Mouse (Mus musculus) hindbrain, embryonic 15.5 days (tissue): ENCODE data around the gene Son. TPM values are rescaled to one million over a fixed set of nuclear protein-coding genes. Genes with fewer than 3 reads are reported as not detected.
A peak's percentile ranks its signal among the peaks of the same experiment; 100 is the strongest.
"Not testable (repeated sequence)": the region's sequence is repeated elsewhere in the genome, so short reads cannot be mapped to it uniquely, and the experiment has no call there.

Experiments
- ATAC-seq: fragments of 200-750 bp; cut with Nextera tagmentation; 2 replicates; pipeline ENCODE4 v1.8.0; 2017; ENCODE audit warnings: low read depth, moderate number of reproducible peaks, moderate TSS enrichment; ENCODE audit not compliant: low FRiP score
- H3K27ac ChIP-seq: fragments of 300-500 bp; sonication (generic); replicated peaks from 2 replicates; pipeline ENCODE4 v1.5.1; 2015; ENCODE audit warnings: mild to moderate bottlenecking, inconsistent platforms
- H3K27me3 ChIP-seq: fragments of 300-500 bp; sonication (generic); 2 replicates; pipeline ENCODE4 v1.6.1; 2015; ENCODE audit warnings: control low read depth, inconsistent platforms
- H3K36me3 ChIP-seq: fragments of 300-500 bp; sonication (generic); 2 replicates; pipeline ENCODE4 v1.6.1; 2015; ENCODE audit warnings: control low read depth, inconsistent platforms
- H3K4me1 ChIP-seq: fragments of 300-500 bp; sonication (generic); replicated peaks from 2 replicates; pipeline ENCODE4 v1.6.1; 2015; ENCODE audit warnings: control low read depth, inconsistent platforms
- H3K4me2 ChIP-seq: fragments of 300-500 bp; sonication (generic); 2 replicates; pipeline ENCODE4 v1.6.1; 2015; ENCODE audit warnings: moderate library complexity, mild to moderate bottlenecking, inconsistent platforms
- H3K4me3 ChIP-seq: fragments of 300-500 bp; sonication (generic); 2 replicates; pipeline ENCODE4 v1.5.1; 2015; ENCODE audit warnings: mild to moderate bottlenecking, inconsistent platforms
- H3K9ac ChIP-seq: fragments of 300-500 bp; sonication (generic); 2 replicates; pipeline ENCODE4 v1.6.1; 2015; ENCODE audit warnings: inconsistent platforms
- H3K9me3 ChIP-seq: fragments of 300-500 bp; sonication (generic); 2 replicates; pipeline ENCODE4 v1.6.1; 2016; ENCODE audit warnings: control low read depth, inconsistent platforms
- WGBS: fragments of 180-500 bp; shearing (Covaris S2); methylation state at CpG from one replicate; pipeline ENCODE4 v1.1.7; 2015; 5-methylcytosine and 5-hydroxymethylcytosine counted together
- polyA plus RNA-seq: library from polyadenylated mRNA; unstranded; fragments of >200 nt; fragmentation: Nextera tagmentation; extraction: Ambion mirVana; gene quantifications from 2 replicates; pipeline ENCODE4 v1.2.1, GENCODE M21; 2015

Gene Son
- polyA plus RNA-seq, 1 experiment from 2014 or later: 110 TPM

DNA sequence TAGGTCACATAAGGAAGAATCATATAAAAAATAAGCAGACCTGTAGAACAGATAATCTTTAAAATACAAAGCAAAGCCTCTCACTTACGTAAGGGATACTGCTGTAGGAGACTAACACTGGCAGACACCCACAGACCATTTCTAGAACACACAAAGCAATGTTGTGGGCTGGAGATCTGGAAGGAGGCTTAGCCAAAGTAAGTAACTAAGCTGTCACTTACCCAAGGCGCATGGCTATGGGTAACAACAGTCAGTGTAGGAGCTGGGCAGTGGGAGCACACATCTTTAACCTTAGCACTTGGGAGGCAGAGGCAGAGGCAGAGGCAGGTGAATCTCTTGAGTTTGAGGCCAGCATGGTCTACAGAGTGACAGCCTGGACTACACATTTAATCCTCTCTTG, 7.7 kb upstream of the Son start:
- Histone ChIP-seq H3K4me3 (no peak overlapping the region), H3K9me3 (no peaks in the 10 kb centered on the region), H3K4me2 (no peak overlapping the region), H3K27me3 (no peaks in the 10 kb centered on the region), H3K4me1 (no peaks in the 10 kb centered on the region), H3K9ac (no peak overlapping the region), H3K27ac (no peak overlapping the region), H3K36me3 (peaks cover 66% of the 10 kb centered on the region)
- no peak for ATAC-seq
- 94% methylated on average over 2 of the region's 2 CpGs for WGBS

DNA sequence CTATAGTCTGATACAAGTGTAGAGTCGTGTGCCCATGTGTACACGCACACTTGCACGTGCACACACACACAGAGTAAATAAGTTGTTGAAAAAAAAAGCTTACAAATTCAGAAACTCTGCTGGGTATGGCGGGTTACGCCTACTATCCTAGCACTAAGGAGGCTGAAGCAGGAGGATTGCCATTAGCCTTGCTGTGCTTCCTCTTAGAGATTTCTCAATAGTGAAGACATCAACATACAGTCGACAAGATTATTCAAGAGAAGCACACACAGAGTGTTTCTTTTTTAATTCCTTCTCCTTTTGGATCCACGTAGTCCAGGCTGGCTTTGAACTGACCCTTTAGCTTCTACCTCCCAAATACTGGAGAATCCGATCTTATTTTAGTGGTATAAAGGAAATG, 7.1 kb upstream of the Son start:
- Histone ChIP-seq H3K36me3 (peaks cover 62% of the 10 kb centered on the region), H3K4me1 (peaks cover 3% of the 10 kb centered on the region; the same call in 1 of the 2 replicates), H3K27ac (no peak overlapping the region), H3K9me3 (no peaks in the 10 kb centered on the region), H3K9ac (no peak overlapping the region), H3K27me3 (no peaks in the 10 kb centered on the region), H3K4me2 (no peak overlapping the region), H3K4me3 (no peak overlapping the region)
- 96% methylated on average over 8 of the region's 8 CpGs for WGBS
- no peak for ATAC-seq

DNA sequence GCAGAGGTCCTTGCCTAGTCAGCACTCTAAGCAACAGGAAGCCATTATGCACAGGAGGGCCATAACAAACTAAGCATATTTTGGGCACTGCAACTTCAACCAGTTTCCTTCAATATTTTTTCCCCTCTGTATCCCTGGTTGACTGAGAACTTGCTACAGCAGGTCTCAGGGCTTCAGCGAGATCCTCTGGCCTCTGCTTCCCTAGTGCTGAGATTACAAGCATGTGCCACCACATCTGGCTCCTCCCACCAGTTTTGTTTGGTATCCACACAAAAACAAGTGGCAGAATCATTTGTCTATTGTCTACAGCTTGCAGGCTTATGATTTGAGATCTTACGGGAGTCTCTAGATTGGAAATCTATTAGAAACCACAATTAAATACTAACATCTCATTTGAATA, 2.4 kb upstream of the Son start:
- Histone ChIP-seq H3K4me1 (peaks cover 18% of the 10 kb centered on the region), H3K4me2 (no peak overlapping the region), H3K9me3 (no peaks in the 10 kb centered on the region), H3K36me3 (peaks cover 26% of the 10 kb centered on the region), H3K27ac (no peak overlapping the region), H3K9ac (no peak overlapping the region), H3K27me3 (no peaks in the 10 kb centered on the region), H3K4me3 (no peak overlapping the region)
- whole genome bisulfite sequencing: 84% methylated on average over 2 of the region's 2 CpGs
- ATAC-seq: no peak

DNA sequence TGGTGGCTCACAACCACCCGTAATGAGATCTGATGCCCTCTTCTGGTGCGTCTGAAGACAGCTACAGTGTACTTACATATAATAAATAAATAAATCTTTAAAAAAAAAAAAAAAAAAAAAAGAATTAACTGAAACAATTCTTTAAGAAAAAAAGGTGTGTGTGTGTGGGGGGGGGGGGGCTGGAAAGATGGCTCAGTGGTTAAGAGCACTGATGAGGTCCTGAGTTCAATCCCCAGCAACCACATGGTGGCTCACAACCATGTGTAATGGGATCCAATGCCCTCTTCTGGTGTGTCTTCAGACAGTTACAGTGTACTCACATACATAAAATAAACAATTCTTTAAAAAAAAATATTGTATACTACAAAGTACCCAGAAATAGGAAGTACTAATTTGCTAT, 1.9 kb upstream of the Son start:
- not testable (repeated sequence) for H3K27me3 ChIP-seq, H3K9ac ChIP-seq, H3K27ac ChIP-seq, ATAC-seq, H3K4me3 ChIP-seq, H3K9me3 ChIP-seq, H3K4me2 ChIP-seq
- Histone ChIP-seq H3K4me1 (peaks cover 22% of the 10 kb centered on the region), H3K36me3 (peaks cover 21% of the 10 kb centered on the region)
- 75% methylated on average over 1 of the region's 2 CpGs for WGBS

DNA sequence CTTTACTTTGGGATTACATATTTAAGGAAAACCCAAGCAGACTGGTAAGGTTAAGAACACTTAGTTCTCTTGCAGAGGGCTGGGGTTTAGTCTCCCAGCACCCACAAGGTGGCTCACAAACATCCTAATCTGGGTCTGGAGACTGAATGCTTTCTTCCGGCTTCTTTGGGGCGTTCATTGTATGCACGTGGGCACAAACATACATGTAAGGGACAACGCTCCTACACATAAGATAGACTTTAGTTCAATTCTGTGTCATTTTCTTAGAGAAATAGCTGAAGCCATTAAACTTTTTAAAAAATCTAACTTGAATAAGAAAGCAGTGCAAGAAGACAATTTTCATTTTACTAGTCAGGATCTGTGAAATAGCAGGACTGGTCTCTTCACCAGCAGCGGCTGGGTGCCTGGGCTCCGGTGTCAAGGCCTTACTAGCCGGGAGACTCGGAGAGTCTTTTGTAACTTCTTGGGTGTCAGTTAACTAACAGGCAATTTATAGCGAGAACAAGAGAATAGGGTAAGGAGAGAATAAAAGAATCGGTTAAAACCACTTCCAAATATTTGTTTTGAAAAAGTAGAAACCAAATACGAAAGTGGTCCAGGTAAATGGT, 1.2 kb upstream of the Son start:
- ATAC-seq: no peak

DNA sequence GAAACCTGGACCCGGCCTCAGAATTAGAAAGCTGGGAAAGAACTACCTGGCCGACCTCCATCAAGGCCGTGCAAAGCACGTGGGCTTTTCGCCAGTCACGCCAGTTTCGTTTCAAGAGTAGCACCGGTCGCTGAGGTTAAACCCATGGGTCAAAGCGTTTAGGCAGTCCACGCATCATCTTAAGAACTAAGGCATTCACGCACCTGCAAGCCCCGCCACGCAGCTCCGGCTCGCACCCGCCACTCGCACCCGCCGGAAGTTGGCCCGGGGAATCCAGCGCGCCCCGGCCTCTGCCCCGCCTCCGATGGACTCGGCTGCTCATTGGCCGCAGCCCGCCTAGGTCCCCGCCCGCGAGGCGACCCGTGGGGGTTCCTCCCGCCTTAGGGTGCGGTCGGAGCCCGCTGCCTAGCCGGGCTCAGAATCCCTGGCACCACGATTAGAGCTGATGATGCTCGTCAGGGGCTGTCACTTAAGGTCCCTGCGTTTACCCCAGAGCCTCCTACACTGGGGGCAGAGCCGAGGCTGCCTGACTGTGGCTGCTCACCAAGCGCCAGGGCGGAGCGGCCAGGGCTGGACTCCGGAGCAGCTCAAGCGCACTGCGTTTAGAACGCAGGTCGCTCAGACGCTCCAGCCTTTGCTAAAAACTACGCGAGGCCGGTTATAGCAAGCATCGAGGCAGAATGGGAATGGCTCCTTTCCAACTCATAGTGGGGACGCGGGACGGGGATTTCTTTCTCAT, 456 bp upstream of the Son start, which contains the start of gene Gart:
Gene Gart, minus strand, starts transcription at position 272 of the 739 bp plus-strand sequence.
- Histone ChIP-seq H3K9ac (peak within 1 kb of the TSS; percentile 77), H3K4me3 (peak within 1 kb of the TSS; percentile 93), H3K27ac (peak within 1 kb of the TSS; percentile 98), H3K9me3 (no peaks in the 10 kb centered on the region), H3K4me1 (peaks cover 25% of the 10 kb centered on the region), H3K27me3 (no peaks in the 10 kb centered on the region), H3K36me3 (peaks cover 8% of the 10 kb centered on the region), H3K4me2 (peak within 1 kb of the TSS; percentile 79)
- peak; percentile 90 for ATAC-seq
- under 1% methylated on average over 59 of the region's 59 CpGs for WGBS

More for the DNA sequence above, 1.2 kb upstream of the Son start:
- Histone ChIP-seq H3K9ac (peak overlapping the region; percentile 77), H3K4me1 (peaks cover 25% of the 10 kb centered on the region), H3K9me3 (no peaks in the 10 kb centered on the region), H3K4me3 (peak overlapping the region; percentile 93), H3K4me2 (peak overlapping the region; percentile 79), H3K27ac (peak overlapping the region; percentile 98), H3K36me3 (peaks cover 15% of the 10 kb centered on the region), H3K27me3 (no peaks in the 10 kb centered on the region)
- WGBS: under 1% methylated on average over 11 of the region's 11 CpGs

DNA sequence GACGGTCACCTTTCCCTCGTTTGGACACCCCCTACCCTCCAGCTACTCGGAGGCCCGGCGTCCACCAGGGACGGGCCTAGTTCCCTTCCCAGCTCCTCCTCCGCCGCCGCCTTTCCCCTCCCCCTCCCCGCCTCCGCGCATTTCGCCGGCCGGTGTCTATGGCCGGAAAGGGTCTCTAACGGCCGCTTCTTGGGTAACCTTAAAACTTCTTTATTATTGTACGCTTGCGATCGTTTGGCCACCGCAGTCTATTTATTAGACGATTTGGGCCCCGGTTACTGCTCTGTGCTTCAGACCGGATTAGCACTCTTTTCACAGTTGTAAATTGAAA, 879 bp downstream of the Son start:
- peak; percentile 50 for ATAC-seq

DNA sequence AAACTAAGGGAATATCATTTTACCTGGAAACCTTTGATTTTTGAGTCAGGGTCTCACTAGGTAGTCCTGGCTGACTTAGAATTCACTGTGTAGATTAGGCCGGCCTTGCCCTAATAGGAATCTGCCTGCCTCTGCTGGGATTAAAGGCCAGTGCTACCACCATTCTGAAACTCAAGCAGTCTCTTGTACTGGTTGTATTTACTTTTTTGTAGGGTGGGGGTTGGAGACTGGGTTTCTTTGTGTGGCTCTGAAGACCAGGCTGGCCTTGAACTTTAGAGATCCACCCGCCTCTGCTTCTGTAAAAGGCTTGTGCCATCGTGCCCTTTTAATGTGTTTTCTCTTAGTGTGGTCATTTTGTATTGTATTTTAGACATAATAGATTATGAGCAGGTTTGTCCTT, 1.9 kb downstream of the Son start:
- 55% methylated on average over 3 of the region's 3 CpGs for WGBS
- Histone ChIP-seq H3K9ac (0 out of 2 replicates have a peak overlapping the region, but pooled peaks have one; percentile 22), H3K27ac (no peak overlapping the region), H3K36me3 (peaks cover 9% of the 10 kb centered on the region), H3K4me2 (peak overlapping the region; percentile 79), H3K9me3 (no peaks in the 10 kb centered on the region), H3K27me3 (no peaks in the 10 kb centered on the region), H3K4me3 (peak overlapping the region; percentile 93), H3K4me1 (peaks cover 29% of the 10 kb centered on the region)
- ATAC-seq: no peak

More for the DNA sequence above, 879 bp downstream of the Son start:
- H3K27me3 ChIP-seq: no peaks in the 10 kb centered on the region
- peak overlapping the region; percentile 79 for H3K4me2 ChIP-seq
- peaks cover 9% of the 10 kb centered on the region for H3K36me3 ChIP-seq
- H3K4me3 ChIP-seq: peak overlapping the region; percentile 93
- under 1% methylated on average over 25 of the region's 25 CpGs for WGBS
- peak overlapping the region; percentile 72 for H3K9ac ChIP-seq
- H3K9me3 ChIP-seq: no peaks in the 10 kb centered on the region
- peaks cover 29% of the 10 kb centered on the region for H3K4me1 ChIP-seq
- peak overlapping the region; percentile 98 for H3K27ac ChIP-seq

DNA sequence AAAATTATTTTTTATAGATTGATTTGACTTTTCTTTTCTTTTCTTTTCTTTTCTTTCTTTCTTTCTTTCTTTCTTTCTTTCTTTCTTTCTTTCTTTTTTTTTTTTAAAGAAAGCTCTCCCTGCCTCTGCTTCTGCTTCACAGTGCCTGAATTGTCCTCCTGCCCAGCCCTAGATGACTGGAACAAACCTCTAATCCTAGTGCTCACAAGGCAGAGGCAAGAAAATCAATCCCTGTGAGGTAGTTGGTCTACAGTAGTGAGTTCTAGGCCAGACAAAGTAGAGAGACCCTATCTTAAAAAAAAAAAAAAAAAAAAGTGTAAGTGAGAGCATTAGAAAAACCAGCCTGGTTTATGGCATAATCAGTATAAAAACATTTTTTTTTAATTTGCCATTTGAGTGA, 2.5 kb downstream of the Son start:
- peaks cover 11% of the 10 kb centered on the region for H3K36me3 ChIP-seq
- ATAC-seq: no peak
- H3K27me3 ChIP-seq: no peaks in the 10 kb centered on the region
- H3K27ac ChIP-seq: no peak overlapping the region
- peaks cover 27% of the 10 kb centered on the region for H3K4me1 ChIP-seq
- H3K9me3 ChIP-seq: no peaks in the 10 kb centered on the region
- no peak overlapping the region for H3K9ac ChIP-seq
- H3K4me2 ChIP-seq: peak overlapping the region; percentile 38
- no peak overlapping the region for H3K4me3 ChIP-seq

DNA sequence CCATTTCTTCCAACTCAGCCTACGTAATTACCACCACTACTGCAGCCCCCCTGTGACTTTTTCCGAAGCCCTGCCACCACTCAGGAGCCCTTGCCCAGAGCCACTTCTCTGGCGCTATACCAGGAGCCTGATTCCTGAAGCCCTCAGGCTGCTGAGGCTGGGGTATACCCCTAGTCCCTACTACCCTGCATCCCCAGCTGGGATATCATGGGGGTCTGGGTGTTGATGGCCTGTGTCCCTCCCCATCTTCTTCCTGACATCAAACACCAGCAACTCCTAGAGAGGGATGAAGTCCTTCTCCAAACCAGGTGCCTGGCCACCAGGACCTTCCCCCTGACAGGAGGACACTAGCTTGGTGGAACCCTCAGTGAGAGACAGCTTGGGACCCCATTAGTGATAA, 4.9 kb downstream of the Son start:
- peaks cover 35% of the 10 kb centered on the region for H3K36me3 ChIP-seq
- H3K9ac ChIP-seq: no peak overlapping the region
- no peak overlapping the region for H3K4me3 ChIP-seq
- no peak overlapping the region for H3K4me2 ChIP-seq
- WGBS: 91% methylated on average over 3 of the region's 3 CpGs
- H3K9me3 ChIP-seq: no peaks in the 10 kb centered on the region
- H3K4me1 ChIP-seq: peaks cover 19% of the 10 kb centered on the region
- ATAC-seq: no peak
- H3K27me3 ChIP-seq: no peaks in the 10 kb centered on the region
- no peak overlapping the region for H3K27ac ChIP-seq

DNA sequence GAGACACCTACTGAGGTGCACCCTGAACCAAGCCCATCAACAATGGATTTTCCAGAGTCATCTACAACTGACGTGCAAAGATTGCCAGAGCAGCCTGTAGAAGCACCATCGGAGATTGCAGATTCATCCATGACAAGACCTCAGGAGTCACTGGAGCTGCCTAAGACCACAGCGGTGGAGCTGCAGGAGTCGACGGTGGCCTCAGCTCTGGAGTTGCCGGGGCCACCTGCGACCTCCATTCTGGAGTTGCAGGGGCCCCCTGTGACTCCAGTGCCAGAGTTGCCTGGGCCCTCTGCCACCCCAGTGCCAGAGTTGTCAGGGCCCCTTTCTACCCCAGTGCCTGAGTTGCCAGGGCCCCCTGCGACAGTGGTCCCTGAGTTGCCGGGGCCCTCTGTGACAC, 8.0 kb downstream of the Son start:
- H3K4me3 ChIP-seq: no peak overlapping the region
- WGBS: 94% methylated on average over 9 of the region's 9 CpGs
- peaks cover 7% of the 10 kb centered on the region for H3K4me1 ChIP-seq
- H3K27ac ChIP-seq: no peak overlapping the region
- no peak overlapping the region for H3K4me2 ChIP-seq
- no peaks in the 10 kb centered on the region for H3K27me3 ChIP-seq
- no peaks in the 10 kb centered on the region for H3K9me3 ChIP-seq
- no peak for ATAC-seq
- peaks cover 66% of the 10 kb centered on the region for H3K36me3 ChIP-seq
- no peak overlapping the region for H3K9ac ChIP-seq

DNA sequence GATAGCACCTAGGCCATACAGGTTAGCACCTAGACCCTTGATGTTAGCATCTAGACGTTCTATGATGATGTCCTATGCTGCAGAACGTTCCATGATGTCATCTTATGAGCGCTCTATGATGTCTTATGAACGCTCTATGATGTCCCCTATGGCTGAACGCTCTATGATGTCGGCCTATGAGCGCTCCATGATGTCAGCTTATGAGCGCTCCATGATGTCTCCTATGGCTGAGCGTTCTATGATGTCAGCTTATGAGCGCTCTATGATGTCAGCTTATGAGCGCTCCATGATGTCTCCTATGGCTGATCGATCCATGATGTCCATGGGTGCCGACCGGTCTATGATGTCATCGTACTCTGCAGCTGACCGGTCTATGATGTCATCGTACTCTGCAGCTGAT, 10.0 kb downstream of the Son start:
- Histone ChIP-seq H3K4me1 (peaks cover 10% of the 10 kb centered on the region), H3K36me3 (peaks cover 79% of the 10 kb centered on the region), H3K4me2 (no peak overlapping the region), H3K4me3 (no peak overlapping the region), H3K27ac (no peak overlapping the region), H3K9ac (no peak overlapping the region), H3K27me3 (no peaks in the 10 kb centered on the region), H3K9me3 (no peaks in the 10 kb centered on the region)
- peak; percentile 65; the same call in 1 of the 2 replicates for ATAC-seq
- 99% methylated on average over 17 of the region's 17 CpGs for WGBS
